In the genomic region with DNA sequence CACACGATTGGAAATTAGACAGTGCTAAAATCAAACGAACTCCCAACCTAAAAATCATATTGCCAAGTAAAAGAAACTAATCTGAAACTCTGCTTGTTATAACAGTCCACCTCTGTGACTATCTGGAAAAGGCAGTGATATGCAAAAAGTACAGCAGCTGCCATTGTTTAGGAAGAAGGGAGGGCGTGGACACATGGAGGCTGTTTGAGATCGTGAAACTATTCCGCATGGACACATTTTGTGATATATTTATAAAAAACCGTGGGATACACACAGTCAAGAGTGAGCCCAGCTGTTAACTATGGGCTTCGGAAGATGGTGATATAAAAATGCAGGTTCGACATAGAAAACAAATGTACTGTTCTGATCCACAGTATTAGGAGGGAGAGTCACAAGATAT, we compare ENCODE assay signal across 11 mouse cellular contexts.
"Had no signal": no experiment of that assay in that cellular context is flagged by ENCODE, and none has a peak within 500 bp of the region (broad histone marks: within the 10 kb centered on the region; RNA-seq: fewer than 3 reads in every experiment).

No protein-coding gene starts in this region.

- DNase-seq: lung, adult 18-20 months; lung, embryonic 14.5 days; lung, postnatal 10 days; lung, postnatal 4 days; midbrain, embryonic 14.5 days; retina, postnatal 1 day; right cerebral cortex, postnatal 14 days; spleen, adult 18-20 months; thymus, adult 2 months; thymus, postnatal 25 days; thymus, postnatal 4 days had no signal
